Mouse (Mus musculus) ovary, postnatal 36 days (tissue): ENCODE results near the gene Cgnl1.

Experiments
- DNase-seq: peaks from one replicate; pipeline ENCODE4 v3.0.0; 2022; ENCODE audit warnings: low spot score, mixed read lengths

The Cgnl1 gene

DNA sequence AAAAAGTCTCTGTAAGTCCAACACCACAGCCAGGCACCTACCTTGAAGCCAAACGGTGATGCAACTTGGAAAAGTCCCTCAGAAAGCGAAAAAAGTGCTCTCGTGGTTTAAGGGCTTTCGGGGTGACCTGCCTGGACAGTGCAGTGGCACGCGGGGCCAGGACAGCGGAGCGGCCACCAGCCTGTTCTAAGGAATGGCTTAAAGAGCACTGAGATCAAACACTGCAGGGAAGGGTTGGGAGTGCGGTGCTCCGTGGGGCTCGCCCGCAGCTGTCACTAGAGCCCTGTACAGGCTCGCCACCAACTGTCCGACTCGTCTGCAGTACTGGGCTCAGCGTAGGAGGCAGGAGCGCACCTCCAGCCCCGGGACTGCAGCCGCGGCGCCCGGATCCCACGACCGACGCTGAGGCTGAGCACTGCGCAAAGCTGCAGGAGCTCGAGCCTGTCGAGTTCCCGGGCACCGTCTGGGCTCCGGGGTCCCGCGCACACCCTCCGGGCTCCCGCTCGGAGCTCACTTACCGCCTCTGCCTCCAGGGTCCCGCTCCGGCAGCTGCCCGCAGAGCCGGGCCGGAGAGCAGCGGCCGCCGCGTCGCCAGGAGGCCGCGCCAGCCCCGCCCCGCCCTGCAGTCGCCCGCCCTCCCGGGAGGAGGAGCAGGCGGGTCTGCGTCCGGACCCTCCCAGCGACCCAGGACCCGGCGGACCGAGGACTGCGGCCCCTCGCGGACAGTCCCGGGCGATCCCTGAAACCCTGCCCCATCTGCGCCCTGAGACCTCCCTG lies at the start of gene Cgnl1:
Gene Cgnl1 (minus strand): TSS at position 612 of the 777 bp plus-strand sequence.
- peak; percentile 79 for DNase-seq

DNA sequence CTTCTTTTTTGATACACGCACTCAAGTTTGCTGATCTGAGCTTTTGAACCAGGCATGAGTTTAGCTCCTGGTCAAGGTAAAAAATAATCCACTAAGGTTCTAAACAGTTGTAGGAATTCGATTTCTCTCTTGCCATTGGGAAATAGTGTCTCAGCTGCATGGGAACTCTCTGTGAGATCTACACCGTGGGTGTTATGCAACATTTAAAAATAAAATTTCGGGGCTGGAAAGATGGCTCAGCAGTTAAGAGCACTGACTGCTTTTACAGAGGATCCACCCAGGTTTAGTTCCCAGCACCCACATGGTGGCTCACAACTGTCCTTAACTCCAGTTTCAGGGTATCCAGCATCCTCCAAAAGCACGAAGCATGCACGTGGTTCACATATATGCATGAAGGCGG lies 47.1 kb upstream of the Cgnl1 start:
- no peak for DNase-seq

DNA sequence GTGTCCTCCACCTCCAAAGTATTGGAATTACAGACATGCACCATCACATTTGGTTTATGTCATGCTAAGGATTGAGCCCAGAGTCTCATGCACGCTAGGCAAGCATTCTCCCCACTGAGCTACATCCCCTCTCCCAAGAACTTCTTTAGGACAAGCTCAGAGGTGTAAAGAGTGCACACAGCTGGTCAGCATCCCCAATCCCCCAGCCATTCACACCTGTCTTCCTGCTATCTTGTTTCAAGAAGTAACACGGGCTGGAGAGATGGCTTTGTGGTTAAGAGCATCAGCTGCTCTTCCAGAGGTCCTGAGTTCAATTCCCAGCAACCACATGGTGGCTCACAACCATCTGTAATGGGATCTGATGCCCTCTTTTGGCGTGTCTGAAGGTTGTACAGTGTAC lies 44.7 kb upstream of the Cgnl1 start:
- no peak for DNase-seq

DNA sequence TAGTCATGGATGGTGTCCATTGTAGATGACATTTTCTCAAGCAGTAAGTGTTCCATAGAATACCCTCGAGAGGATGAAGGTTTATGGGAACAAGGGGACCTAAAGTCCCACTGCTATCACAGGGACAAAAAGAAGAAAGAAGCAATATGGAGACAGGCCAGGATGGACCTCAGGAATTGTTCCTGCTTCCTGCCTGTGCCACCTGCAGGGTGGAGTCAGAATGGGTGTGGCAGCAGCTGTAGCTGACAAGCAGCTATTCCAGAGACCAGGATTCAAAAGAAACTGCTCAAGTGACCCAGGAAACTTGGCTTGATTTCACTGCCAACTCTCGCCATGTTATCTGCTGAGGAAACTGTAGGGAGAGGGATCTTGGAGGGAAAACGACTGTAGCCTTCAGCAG lies 42.2 kb upstream of the Cgnl1 start:
- no peak for DNase-seq

DNA sequence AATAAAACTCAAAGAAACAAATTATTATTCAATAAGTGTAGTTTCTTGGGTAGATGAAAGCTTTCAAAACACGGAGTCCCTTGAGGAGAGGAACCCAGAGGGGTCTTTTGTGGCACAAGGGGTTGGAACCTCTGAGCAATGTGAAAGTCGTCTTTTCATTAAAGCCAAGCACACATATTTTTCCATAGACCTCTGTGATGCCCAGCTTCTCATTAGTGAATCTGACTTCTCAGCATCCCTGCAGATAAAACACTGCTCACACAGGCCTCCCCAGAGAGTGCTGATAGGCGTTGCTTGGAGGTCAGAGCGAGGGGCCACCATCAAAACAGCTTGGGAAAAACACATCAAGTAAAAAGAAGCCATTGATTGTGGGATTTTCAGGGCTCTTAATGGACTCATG lies 41.5 kb upstream of the Cgnl1 start:
- no peak for DNase-seq

DNA sequence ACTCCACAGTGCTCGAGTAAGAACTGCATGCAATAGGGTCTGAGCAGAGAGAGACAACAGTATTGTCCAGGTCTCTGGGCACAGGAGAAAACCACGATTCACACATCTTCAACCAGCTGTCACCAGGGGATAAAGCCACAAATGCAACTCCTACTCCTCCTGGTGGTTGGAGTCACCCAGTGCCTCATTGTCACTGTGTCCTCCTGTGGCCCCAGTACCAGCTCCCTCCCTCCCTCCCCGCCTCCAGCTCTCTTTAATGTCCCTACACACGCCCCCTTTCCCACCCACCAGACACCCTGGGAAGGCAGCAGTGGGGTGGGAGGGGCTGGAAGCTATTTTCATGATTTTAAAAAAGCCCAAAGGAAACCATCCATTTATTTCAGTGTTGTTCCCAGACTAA lies 41.0 kb upstream of the Cgnl1 start:
- DNase-seq: no peak

DNA sequence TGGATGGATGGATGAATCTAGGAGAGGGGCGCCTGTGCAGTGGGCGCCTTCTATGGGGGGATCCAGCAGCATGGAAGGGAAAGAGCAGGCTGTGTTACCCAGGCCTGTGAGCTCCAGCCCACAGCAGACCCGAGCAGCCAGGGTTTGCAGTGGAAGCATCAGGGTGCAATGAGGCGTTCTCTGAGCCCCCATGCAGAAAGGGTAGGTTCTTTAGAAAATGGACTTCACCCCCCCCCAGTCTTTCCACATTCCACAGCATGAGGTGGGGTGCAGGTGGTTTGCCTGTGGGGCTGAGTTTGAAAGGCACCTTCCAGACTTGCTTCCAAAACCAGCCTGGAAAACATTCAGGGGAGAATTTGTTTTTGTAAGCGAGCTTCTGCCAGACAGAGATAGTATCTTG lies 40.0 kb upstream of the Cgnl1 start:
- no peak for DNase-seq

DNA sequence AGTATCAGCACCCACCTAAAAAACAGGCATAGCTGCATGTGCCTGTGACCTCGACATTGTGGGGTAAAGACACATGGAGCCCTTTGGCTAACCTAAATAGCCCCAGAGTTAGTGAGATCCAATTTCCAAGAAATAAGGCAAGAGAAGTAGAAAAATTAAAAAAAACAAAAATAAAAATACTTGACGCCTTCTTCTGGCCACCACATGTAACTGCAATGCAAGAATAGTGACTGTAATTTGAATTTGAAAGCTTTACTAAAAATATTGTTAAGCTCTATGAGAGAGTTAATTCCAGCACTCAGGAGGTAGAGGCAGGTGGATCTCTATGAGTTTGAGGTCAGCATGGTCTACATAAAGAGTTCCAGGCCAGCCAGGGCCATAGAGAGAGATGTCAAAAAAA lies 39.3 kb upstream of the Cgnl1 start:
- DNase-seq: no peak

DNA sequence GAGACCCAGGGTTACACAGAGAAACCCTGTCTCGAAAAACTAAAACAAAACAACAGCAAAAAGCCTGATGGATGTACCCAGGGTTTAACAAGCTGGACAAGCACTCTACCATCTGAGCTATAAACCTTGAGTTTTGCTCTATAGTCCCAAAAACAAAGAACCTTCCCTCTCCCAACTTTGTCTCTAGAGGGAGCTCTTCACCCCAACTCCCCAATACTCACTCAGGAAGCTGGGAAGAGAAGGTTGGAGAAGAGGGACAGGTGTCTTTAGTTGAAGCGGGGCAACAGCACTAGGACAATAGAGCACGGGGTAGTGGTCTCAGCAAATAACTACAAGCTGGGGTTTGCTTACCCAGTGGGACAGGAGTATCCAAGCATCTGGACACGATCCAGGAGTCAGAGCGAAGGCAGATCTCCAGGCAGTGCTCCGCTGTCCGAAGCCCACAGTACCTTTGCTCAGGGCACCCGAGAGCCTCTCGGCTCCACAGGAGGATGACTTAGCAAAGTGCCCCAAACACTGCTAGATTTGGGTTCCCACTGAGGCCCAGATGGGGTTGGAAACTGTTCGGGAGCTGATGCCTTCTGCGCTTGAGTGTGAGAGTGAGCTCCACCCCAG lies 37.3 kb upstream of the Cgnl1 start:
- DNase-seq: no peak

DNA sequence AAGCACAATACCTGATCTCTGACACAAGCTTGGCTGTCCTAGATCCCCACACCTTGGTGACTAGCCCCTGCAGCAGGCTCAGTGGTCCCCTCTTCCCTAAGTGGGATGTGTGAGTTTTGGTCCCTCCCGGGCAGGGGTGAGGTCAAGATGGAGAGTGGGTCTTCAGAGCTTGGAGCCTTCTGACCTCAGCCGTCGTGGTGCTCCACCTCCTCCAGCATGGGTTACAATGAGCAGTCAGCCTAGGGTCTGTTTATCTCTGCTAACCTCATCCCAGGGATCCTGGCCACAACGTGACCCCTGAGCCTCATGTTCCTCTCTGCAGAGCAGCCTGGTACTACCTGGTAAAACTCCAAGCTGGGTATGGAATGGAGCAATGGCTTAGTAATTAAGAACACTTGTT lies 36.4 kb upstream of the Cgnl1 start:
- no peak for DNase-seq

DNA sequence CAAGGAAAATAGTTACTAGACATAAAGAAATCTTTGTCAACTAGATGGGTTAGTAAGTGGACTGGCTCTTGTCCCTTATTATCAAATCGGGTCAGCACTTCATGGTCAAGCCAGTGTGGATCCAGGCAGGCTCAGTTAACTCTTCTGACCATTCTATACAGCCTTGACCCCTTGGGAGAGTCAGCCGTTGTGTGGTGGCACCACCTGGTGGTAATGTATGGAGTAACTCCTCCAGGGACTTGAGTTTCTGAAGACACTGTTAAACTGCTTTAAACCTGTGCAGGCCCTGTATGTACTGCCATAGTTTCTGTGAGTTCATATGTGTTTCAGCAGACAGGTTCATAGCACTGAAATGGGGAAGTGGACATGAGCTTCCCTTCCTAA lies 35.0 kb upstream of the Cgnl1 start:
- DNase-seq: peak; percentile 75

DNA sequence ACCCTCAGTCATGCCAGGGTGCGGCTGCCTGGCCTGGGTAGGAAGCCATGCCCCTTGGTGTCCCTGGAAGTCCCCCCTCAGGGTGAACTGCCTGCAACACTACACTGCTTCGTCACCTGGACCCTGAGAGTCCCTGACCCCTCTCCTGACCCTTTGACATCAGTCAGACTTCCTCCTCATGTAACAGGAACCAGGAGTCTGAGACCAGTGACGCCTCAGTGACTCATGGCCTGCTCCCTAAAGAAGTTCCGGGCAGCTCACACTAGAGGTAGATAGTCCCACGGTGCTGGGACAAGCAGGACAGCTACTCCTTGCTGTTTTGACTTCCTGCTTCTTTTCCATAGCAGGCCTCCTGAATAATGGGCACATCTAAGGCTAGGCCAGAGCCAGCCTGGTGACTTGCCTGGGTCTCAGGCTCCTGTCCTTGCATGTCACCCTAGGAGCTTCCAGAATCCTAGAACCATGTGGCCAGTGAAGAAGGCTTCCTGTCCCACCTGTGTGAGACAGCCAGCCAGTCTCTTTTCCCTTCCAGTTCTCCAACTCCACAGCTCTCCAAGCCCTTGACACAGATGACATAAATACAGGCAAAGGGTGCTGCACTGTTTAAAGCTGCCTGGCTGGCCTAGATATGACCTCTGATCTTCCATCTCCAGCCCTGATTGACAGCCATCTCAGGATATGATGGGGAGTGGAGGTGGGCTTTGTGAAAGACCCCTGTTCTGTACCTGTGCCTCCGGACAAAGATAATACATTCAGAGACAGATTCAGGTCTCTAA lies 34.4 kb upstream of the Cgnl1 start:
- no peak for DNase-seq

DNA sequence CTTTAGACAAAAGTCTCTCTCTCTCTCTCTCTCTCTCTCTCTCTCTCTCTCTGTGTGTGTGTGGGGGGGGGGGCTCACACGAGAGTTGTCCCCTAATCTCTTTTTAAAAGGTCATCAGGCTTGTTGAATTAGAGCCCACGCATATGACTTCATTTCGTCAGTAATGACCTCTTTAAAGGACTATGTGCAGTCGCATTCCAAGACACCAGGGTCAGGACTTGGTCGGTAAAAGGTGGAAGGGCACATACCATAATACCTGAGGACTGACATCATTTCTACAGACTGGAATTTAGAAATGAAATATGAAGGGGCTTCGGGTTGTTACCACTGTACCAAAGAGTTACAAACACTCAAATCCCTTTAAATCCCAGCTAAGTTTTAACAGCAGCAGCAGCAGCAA lies 32.7 kb upstream of the Cgnl1 start:
- DNase-seq: no peak

DNA sequence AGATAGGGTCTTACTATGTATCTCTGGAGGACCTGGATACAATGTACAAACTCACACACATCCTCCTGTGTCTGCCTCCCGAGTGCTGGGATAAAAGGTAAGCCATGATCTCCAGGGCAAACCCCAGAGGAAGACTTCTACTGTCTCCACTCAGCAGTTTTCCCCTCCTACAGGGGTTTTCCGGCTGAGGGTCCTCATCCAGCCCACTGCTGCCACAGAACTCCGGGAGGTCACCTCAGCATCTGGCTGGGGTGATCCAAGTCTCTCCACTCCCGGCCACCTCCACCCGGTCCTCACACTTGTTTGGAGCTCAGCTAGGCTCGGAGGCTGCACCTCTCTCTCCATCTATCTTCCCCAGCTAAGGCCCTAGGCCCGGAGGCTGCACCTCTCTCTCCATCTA lies 31.9 kb upstream of the Cgnl1 start:
- DNase-seq: no peak

DNA sequence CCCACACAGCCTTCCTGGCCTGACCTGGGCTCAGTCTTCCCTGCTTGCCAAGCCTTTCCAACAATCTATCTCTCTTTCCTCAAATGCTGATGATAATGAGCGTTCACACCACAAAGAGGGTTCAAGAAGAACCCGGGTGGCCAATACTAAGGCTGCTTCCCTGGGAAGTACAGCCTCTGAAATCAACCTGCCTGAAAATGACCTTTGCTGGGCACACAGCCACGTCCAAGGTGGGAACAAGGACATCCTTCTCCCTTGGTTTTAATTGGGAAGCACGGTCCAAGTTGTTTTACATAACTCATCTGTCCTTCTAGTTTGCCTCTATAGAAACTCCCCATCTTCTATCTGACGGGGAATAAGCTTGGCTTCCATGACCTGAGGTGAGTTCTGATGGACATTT lies 28.2 kb upstream of the Cgnl1 start:
- DNase-seq: no peak

DNA sequence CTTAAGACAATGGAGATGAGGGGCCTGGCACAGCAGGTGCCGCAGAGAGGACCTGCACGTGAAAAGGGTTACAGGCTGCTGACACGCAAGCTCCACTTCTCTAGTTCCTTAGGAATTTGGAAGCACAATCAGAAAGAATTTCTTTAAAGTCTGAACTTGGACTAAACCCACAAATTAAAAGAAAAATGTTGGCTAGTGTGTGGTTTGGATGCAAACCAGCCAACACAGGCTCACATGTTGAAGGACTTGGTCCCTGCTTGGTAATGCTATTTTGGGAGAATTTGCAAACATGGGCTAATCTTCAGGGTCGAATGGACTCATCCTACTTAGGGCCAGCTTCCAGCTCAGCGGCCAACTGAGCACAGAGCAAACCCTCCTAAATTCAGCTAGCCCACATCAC lies 26.8 kb upstream of the Cgnl1 start:
- no peak for DNase-seq

DNA sequence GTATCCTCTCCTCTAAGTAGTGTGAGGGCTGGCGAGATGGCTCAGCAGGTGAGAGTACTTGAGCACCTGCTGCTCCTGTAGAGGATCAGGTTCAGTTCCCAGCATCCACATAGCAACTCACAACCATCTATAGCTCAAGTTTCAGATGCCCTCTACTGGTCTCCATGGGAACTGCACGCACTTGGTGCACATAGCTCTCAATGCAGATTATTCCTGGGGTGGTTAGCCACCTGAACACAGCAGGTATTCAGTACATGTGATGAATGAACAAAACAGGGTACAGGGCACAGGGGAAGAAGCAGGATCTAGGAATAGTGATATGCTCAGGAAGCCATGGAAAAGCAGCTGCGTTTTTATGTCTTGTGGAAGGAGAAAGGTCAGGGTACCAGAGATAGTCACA lies 6.0 kb upstream of the Cgnl1 start:
- no peak for DNase-seq

DNA sequence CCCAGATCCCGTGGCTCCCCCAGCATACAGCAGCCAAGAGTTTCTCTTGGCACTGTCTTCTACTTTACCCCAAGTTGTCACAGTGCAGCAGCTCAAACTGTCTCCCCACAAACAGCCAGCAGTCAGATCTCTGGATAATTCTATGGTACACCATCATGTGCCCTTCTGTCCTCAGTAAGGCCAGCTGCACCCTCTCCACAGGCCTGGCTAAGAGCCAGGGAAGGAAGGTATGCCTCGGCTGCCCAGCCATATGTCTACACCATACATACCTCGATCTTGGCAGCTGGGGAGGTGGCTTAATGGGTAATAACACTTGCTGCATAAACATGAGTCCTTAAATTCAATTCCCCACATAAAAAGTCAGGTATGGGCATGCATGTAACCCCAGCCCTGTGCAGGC lies 4.9 kb upstream of the Cgnl1 start:
- DNase-seq: no peak

DNA sequence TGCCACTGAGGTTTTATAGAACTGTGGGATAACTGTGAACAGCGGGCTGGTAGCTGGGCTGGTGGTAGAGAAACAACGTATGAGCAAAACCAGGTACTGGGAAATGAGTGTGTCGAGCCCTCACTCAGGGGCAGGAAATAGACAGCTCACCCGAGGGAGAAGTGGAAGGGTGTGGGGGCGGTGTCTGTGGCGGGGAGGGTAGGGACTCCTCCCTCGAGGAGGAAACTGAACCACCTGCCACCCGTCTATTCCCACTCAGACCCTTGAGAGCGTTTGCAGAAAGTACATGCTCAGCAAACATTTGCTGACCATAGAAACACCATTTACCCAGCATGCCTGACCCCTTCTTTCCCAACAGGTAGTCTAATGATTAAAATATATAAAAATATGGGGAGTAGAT lies 2.2 kb upstream of the Cgnl1 start:
- DNase-seq: no peak

DNA sequence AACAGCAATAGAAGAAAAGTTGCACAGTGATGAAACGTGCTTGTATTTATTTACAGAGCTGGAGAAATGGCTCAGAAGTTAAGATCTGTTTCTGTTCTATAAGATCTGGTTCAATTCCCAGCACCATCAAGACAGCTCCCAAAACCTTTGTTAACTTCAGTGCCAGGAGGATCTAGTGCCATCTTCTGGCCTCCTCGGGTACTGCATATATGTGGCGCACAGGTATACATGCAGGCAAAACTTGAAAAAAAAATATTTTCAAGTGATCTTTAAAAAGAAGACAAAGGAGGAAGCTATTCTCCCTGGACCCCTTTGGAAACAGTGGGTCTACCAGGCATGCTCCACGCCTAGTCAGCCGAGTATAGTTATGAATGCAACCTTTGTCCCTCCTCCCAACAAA lies 936 bp upstream of the Cgnl1 start:
- DNase-seq: peak; percentile 26

DNA sequence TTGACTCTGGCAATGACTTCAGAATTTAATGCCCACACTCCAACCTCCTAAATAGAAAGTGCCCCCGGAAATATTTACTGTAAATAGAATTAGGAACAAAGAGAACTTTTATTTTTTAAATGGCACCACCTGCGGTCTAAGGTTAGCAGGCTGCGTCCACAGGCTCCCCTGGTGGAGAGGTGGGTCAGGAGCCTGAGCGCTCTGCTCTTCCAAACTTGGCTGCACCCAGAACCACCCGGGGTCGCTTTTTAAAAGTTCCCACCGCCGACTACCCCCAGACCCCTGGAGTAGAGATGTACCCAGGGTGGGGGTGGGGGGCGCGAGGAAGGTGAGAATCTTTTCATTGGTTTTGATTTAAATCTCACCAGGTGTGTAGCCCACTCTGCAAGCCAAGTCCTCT lies 918 bp downstream of the Cgnl1 start:
- no peak for DNase-seq

DNA sequence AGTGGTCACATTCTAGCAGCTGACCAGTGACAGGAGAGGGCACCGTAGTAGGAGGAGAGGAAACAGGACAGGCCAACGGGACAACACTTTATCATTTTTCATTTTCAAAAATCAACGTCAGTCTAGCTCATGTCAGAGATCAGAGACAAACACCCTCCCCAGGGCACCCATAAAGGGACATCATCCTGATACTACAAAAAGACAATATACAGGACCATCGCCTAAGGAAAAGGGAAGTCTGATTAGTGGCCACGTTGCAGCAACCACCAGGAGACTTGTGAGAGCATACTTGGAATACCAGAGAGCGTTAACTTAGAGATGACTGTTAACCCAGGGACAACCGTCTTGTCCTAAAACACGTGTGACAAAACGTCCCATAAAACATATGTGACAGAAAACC lies 1.7 kb downstream of the Cgnl1 start:
- no peak for DNase-seq

DNA sequence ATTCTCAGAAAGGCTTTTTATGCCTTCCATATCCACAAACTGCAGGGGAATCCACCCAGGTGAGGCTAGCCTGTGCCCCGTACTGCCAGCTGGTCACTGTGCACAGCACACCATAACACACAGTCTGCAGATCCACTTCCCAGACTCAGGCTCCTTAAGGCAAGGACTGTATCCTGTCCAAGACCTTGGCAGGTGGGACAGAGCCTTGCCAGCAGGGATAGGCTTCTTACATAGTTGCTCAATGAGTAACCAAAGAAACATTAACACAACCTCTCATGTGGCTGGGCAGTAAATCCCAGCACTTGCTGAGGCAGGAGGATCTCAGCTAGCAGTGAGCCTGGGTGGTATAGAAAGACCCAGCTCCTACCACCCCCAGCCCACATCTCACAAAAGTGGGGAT lies 3.3 kb downstream of the Cgnl1 start:
- DNase-seq: no peak
